Mouse (Mus musculus): ENCODE data around the gene Lama2.

DNA sequence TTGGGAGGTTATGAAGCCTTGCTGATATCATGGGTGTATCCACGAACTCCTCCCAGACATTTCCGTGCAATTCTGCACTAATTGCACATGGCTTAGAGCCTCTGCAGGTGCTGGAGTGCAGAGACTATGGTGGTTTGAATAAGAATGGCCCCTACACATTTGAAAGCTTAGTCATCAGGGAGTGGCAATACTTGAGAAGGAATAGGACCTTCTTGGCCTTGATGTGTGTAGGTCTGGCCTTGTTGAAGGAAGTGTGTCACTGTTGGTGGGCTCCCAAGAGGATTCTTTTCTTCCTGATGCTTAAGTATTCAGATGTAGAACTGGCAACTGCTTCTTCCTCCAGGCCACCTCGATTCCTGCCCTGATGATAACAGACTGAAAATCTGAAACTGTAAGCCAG is 661.0 kb downstream of the Lama2 start:
- TF ChIP-seq CTCF (IDR thresholded peaks at IDR 0.05; ENCODE audit: borderline replicate concordance, extremely low read depth, insufficient read depth, insufficient read length): no peak
- TF ChIP-seq POLR2A (IDR thresholded peaks at IDR 0.05; ENCODE audit: borderline replicate concordance, extremely low read depth, insufficient read depth, insufficient read length, poor library complexity, severe bottlenecking): no peak

Measured in brain, embryonic 14.5 days (tissue).